Mouse (Mus musculus): ENCODE results near the gene Oxsr1.

- TF ChIP-seq EP300 (IDR thresholded peaks at IDR 0.05; ENCODE audit: low read depth) (no peak), CTCF (IDR thresholded peaks at IDR 0.05; ENCODE audit: low read depth) (no peak)
These were observed 15.6 kb upstream of the Oxsr1 start for GRCm38 (mm10) chr9:119337842-119338241.

Measured in liver, postnatal 0 days (tissue).